Mouse (Mus musculus) midbrain, postnatal 0 days (tissue): ENCODE data around the gene Uaca. TPM values are rescaled to one million over a fixed set of nuclear protein-coding genes. Genes with fewer than 3 reads are reported as not detected.

Experiments
- ATAC-seq: fragments of 200-750 bp; cut with Nextera tagmentation; 2 replicates; pipeline ENCODE4 v1.8.0; 2017; ENCODE audit warnings: moderate number of reproducible peaks, mild to moderate bottlenecking, moderate TSS enrichment, moderate library complexity; ENCODE audit not compliant: low FRiP score
- DNase-seq: peaks from one replicate; pipeline ENCODE4 v3.0.0-alpha.2; 2015; ENCODE audit warnings: low spot score
- H3K27ac ChIP-seq: fragments of 300-500 bp; sonication (generic); 2 replicates; pipeline ENCODE4 v1.5.1; 2014; ENCODE audit warnings: low read depth, mild to moderate bottlenecking, low read length, mixed read lengths
- H3K27me3 ChIP-seq: fragments of 300-500 bp; sonication (generic); 2 replicates; pipeline ENCODE4 v1.6.1; 2014; ENCODE audit warnings: low read length, control low read depth, mixed read lengths; ENCODE audit not compliant: insufficient read depth
- H3K36me3 ChIP-seq: fragments of 300-500 bp; sonication (generic); 2 replicates; pipeline ENCODE4 v1.6.1; 2014; ENCODE audit warnings: low read length, control low read depth, mixed read lengths; ENCODE audit not compliant: insufficient read depth
- H3K4me1 ChIP-seq: fragments of 300-500 bp; sonication (generic); 2 replicates; pipeline ENCODE4 v1.6.1; 2014; ENCODE audit warnings: mild to moderate bottlenecking, control low read depth, antibody characterized with exemption, low read length, mixed read lengths; ENCODE audit not compliant: insufficient read depth
- H3K4me2 ChIP-seq: fragments of 300-500 bp; sonication (generic); 2 replicates; pipeline ENCODE4 v1.6.1; 2014; ENCODE audit warnings: low read depth, mild to moderate bottlenecking, low read length, mixed read lengths; ENCODE audit not compliant: poor library complexity, severe bottlenecking
- H3K4me3 ChIP-seq: fragments of 300-500 bp; sonication (generic); 2 replicates; pipeline ENCODE4 v1.5.1; 2014; ENCODE audit warnings: low read depth, mild to moderate bottlenecking, low read length, moderate library complexity
- H3K9ac ChIP-seq: fragments of 300-500 bp; sonication (generic); replicated peaks from 2 replicates; pipeline ENCODE4 v1.6.1; 2014; ENCODE audit warnings: mild to moderate bottlenecking, low read length, moderate library complexity, mixed read lengths; ENCODE audit not compliant: poor library complexity, severe bottlenecking
- H3K9me3 ChIP-seq: fragments of 300-500 bp; sonication (generic); 2 replicates; pipeline ENCODE4 v1.6.1; 2016; ENCODE audit warnings: low read length, control low read depth
- CTCF ChIP-seq: IDR thresholded peaks from 2 replicates; pipeline ENCODE4 v1.5.1; 2016; ENCODE audit warnings: antibody characterized with exemption, mild to moderate bottlenecking
- WGBS: fragments of 180-500 bp; shearing (Covaris S2); extraction: QIAGEN DNeasy Blood & Tissue Kit; methylation state at CpG from one replicate; pipeline ENCODE4 v1.1.7; 2014; 5-methylcytosine and 5-hydroxymethylcytosine counted together
- polyA plus RNA-seq: library from polyadenylated mRNA; unstranded; fragments of >200 nt; fragmentation: Nextera tagmentation; extraction: Ambion mirVana; gene quantifications from 2 replicates; pipeline ENCODE4 v1.2.1, GENCODE M21; 2015
- total RNA-seq: library from RNA; depleted of rRNA; stranded (reverse); fragments of >200 nt; gene quantifications from 2 replicates; pipeline ENCODE4 v1.2.3, GENCODE M21; 2014; rRNA removed

Gene Uaca
- total and polyA plus RNA-seq, 2 experiments from 2014 or later: 8.9 to 10.8 TPM

- Histone ChIP-seq H3K36me3 (no peaks in the 10 kb centered on the region), H3K27ac (no peak overlapping the region), H3K4me3 (no peak overlapping the region), H3K9me3 (no peaks in the 10 kb centered on the region), H3K4me2 (no peak overlapping the region), H3K9ac (no peak overlapping the region), H3K4me1 (no peaks in the 10 kb centered on the region), H3K27me3 (no peaks in the 10 kb centered on the region)
- WGBS: 87% methylated on average over 4 of the region's 4 CpGs
- no peak for TF ChIP-seq CTCF
- no peak for ATAC-seq
- no peak for DNase-seq
Measured at GRCm38 (mm10) chr9:60929290-60929983, 135.1 kb downstream of the Uaca start.

Other genes with a start within 250 kb of the Uaca start
- 79.2 and 86.5 TPM in 2 replicates for gene Lrrc49, start 106.4 kb upstream of the Uaca start, total RNA-seq
- gene Lrrc49, start 106.4 kb upstream of the Uaca start, polyA plus RNA-seq: 69.2 and 72.0 TPM in 2 replicates
- gene Larp6, start 81.6 kb upstream of the Uaca start, total RNA-seq: 37.3 and 42.6 TPM in 2 replicates
- 30.4 and 31.4 TPM in 2 replicates for gene Larp6, start 81.6 kb upstream of the Uaca start, polyA plus RNA-seq